Mouse (Mus musculus) brain, embryonic 14.5 days (tissue): ENCODE data around the gene Zc2hc1b.

Experiments used
- CTCF ChIP-seq: fragments of 200-500 bp; IDR thresholded peaks from 2 replicates; pipeline ENCODE4 v1.5.1; 2012; ENCODE audit warnings: inconsistent platforms, mild to moderate bottlenecking, moderate library complexity, borderline replicate concordance; ENCODE audit not compliant: insufficient read depth, insufficient read length; ENCODE audit errors: extremely low read depth
- POLR2A ChIP-seq: fragments of 200-500 bp; IDR thresholded peaks from 2 replicates; pipeline ENCODE4 v1.6.1; 2012; ENCODE audit warnings: mild to moderate bottlenecking, inconsistent platforms, borderline replicate concordance; ENCODE audit not compliant: poor library complexity, insufficient read depth, insufficient read length, severe bottlenecking; ENCODE audit errors: extremely low read depth

DNA sequence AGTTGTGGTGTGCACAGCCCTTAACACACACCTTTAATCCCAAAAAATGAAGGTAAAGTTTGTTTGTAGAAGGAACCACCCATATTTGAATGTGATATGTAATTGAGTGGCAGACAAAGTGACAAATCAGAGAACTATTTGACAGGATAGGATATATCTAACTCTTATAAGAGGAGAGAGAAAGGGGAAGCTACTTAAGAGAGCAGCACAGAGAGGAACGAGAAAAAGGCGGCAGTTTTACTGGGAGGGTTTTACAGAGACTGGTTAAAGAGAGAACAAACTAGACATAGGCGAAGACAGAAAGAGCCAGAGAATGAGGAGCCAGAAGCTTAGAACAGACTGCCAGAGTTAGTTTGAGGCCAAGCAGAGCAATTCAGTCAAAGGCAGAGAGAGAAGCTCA, 23.0 kb upstream of the Zc2hc1b start:
- no peak for TF ChIP-seq POLR2A
- TF ChIP-seq CTCF = no peak
